Comparison of ENCODE assay signal across 8 mouse cellular contexts in the genomic region with DNA sequence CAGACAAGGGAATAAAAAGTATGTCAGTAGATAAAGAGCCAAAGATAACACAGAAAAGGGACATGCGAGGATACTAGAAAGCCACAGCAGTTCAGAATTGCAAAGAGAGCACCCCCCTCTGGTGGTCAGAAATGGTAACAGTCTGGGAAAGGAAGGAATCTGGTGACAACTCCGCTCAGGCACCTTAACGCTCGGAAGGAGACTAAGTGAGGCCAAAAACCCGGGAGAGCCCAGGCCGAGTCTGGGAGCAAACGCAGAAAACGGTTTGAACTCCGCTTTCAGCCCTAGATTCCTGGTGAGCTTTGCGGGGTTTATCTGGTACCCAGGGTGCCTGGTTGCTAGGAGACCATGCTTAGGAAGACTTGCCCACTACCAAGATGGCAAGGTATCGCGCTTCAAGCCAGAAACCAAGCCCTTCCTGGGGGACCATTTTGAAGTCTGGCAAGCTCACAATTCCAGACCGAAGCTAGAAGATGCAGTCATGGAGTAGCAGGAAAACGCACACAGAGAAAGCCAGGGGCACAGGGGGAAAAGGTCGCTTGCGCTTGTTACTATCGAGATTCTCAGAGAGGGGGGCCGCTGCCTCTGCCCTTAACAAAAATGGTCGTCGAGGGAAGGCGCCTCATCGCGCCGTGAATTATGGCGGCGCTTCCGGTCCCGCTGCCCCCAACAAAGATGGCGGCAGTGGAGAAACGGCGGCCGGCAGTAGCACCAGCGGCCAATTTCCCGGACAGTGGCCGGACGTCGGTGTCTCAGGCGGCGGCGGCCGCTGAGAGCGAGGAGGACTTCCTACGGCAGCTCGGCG. TPM values are rescaled to one million over a fixed set of nuclear protein-coding genes. Genes with fewer than 3 reads are reported as not detected.
DNase-seq lines count a peak whose midpoint lies in the region; ATAC-seq and TF ChIP-seq lines count a peak whose summit lies in the region.

Gene Tpgs1 (plus strand): TSS at position 599 of the 805 bp plus-strand sequence.

- in situ Hi-C loops in ES-E14 (cut with MboI; ENCODE audit: low sequenced_read_pairs in 2 of 2, unreplicated experiment in 2 of 2) = no loop called here

- intact Hi-C loops in heart, postnatal 36 days (cut with DNase I) = loop anchor here (1.0 kb wide), 1 partner anchor 74 kb away; no protein-coding TSS in a partner anchor

- peak within 1 kb of the TSS; percentile 90 for H3K9ac ChIP-seq in ES-E14 (ENCODE audit: insufficient read depth, low read depth, low read length, poor library complexity, severe bottlenecking)
- peak within 1 kb of the TSS; percentile 89 for H3K9ac ChIP-seq in forebrain, embryonic 16.5 days (replicated peaks; ENCODE audit: low read depth, low read length)
- peak within 1 kb of the TSS; percentile 78 for H3K9ac ChIP-seq in lung, embryonic 14.5 days

- H3K9me3 ChIP-seq in ES-E14 (ENCODE audit: control insufficient read depth, insufficient read depth, low read depth, low read length) = no peaks in the 10 kb centered on the region
- no peaks in the 10 kb centered on the region for H3K9me3 ChIP-seq in forebrain, embryonic 16.5 days (ENCODE audit: control insufficient read depth, low read length)
- no peaks in the 10 kb centered on the region for H3K9me3 ChIP-seq in lung, embryonic 14.5 days (ENCODE audit: low read depth, low read length)

- H3K4me1 ChIP-seq in ES-E14 (ENCODE audit: control insufficient read depth in 2 of 2, insufficient read depth in 2 of 2, low read length in 2 of 2, poor library complexity in 1 of 2) = peaks cover 5 to 25% of the 10 kb centered on the region in 2 experiments; a peak in 3 of 4 replicates
- peaks cover 19% of the 10 kb centered on the region for H3K4me1 ChIP-seq in forebrain, embryonic 16.5 days (replicated peaks; ENCODE audit: control insufficient read depth, insufficient read depth, low read length)
- peaks cover 9% of the 10 kb centered on the region for H3K4me1 ChIP-seq in lung, embryonic 14.5 days (ENCODE audit: insufficient read depth)
- peaks cover 24% of the 10 kb centered on the region for H3K4me1 ChIP-seq in olfactory bulb, adult 2 months (ENCODE audit: control insufficient read depth, insufficient read depth, low read length)
- peaks cover 9% of the 10 kb centered on the region for H3K4me1 ChIP-seq in thymus, adult 2 months (replicated peaks; ENCODE audit: control insufficient read depth, insufficient read depth, low read length)

- peak within 1 kb of the TSS; percentile 85 for H3K4me2 ChIP-seq in forebrain, embryonic 16.5 days (ENCODE audit: low read length)
- peak within 1 kb of the TSS; percentile 96 for H3K4me2 ChIP-seq in lung, embryonic 14.5 days

- peak; percentile 88 for DNase-seq in ES-E14 (ENCODE audit: low read depth, low spot score)
- peak; percentile 91 for DNase-seq in cerebellum, adult 11-12 months
- DNase-seq in heart, postnatal 36 days = peak; percentile 90 to 95
- peak; percentile 91 to 93 for DNase-seq in layer of hippocampus, adult 2 months (ENCODE audit: low spot score in 2 of 2)
- peak; percentile 95 for DNase-seq in lung, embryonic 14.5 days
- DNase-seq in thymus, adult 2 months = peak; percentile 89

- peak; percentile 87 for ATAC-seq in forebrain, embryonic 16.5 days
- peak; percentile 82 for ATAC-seq in lung, embryonic 14.5 days (ENCODE audit: insufficient read depth)

- H3K27ac ChIP-seq in ES-E14 (ENCODE audit: insufficient read depth, low read depth, low read length, poor library complexity, severe bottlenecking) = peak within 1 kb of the TSS; percentile 85
- peak within 1 kb of the TSS; percentile 96 for H3K27ac ChIP-seq in forebrain, embryonic 16.5 days (ENCODE audit: low read length)
- peak within 1 kb of the TSS; percentile 96 for H3K27ac ChIP-seq in layer of hippocampus, adult 2 months
- H3K27ac ChIP-seq in lung, embryonic 14.5 days (ENCODE audit: low read depth) = peak within 1 kb of the TSS; percentile 93
- H3K27ac ChIP-seq in olfactory bulb, adult 2 months (ENCODE audit: insufficient read depth, low read depth, low read length) = peak within 1 kb of the TSS; percentile 100
- peak within 1 kb of the TSS; percentile 37; the same call in 1 of the 2 replicates for H3K27ac ChIP-seq in thymus, adult 2 months (ENCODE audit: control insufficient read depth, insufficient read depth, low read length)

- H3K4me3 ChIP-seq in ES-E14 (ENCODE audit: insufficient read depth in 1 of 2, low read depth in 1 of 2, low read length in 2 of 2, poor library complexity in 1 of 2, severe bottlenecking in 1 of 2) = peak within 1 kb of the TSS; percentile 79 to 82
- H3K4me3 ChIP-seq in forebrain, embryonic 16.5 days (replicated peaks; ENCODE audit: low read length) = peak within 1 kb of the TSS; percentile 85
- H3K4me3 ChIP-seq in layer of hippocampus, adult 2 months = peak within 1 kb of the TSS; percentile 90
- H3K4me3 ChIP-seq in lung, embryonic 14.5 days (ENCODE audit: low read depth, low read length) = peak within 1 kb of the TSS; percentile 97
- peak within 1 kb of the TSS; percentile 65 for H3K4me3 ChIP-seq in olfactory bulb, adult 2 months (ENCODE audit: insufficient read depth, low read depth, low read length)
- peak within 1 kb of the TSS; percentile 76 for H3K4me3 ChIP-seq in thymus, adult 2 months (ENCODE audit: control insufficient read depth, insufficient read depth, low read length)

- no peaks in the 10 kb centered on the region for H3K27me3 ChIP-seq in forebrain, embryonic 16.5 days (replicated peaks; ENCODE audit: control insufficient read depth, insufficient read depth, low read length)
- no peaks in the 10 kb centered on the region for H3K27me3 ChIP-seq in lung, embryonic 14.5 days (ENCODE audit: insufficient read depth, low read length)
- no peaks in the 10 kb centered on the region for H3K27me3 ChIP-seq in thymus, adult 2 months (ENCODE audit: control insufficient read depth, insufficient read depth, low read length)

- no peak for TF ChIP-seq POLR2A in olfactory bulb, adult 2 months (IDR thresholded peaks at IDR 0.05; ENCODE audit: insufficient read depth, low read depth, low read length)
- peak; percentile 50; the same call in 1 of the 2 replicates for TF ChIP-seq POLR2A in thymus, adult 2 months (IDR thresholded peaks at IDR 0.05; ENCODE audit: control insufficient read depth, extremely low read depth, insufficient read depth, low read length, poor library complexity)

- peak; percentile 97 for TF ChIP-seq CTCF in layer of hippocampus, adult 2 months (conservative IDR thresholded peaks at IDR 0.05)
- peak; percentile 88 for TF ChIP-seq CTCF in lung, embryonic 14.5 days (IDR thresholded peaks at IDR 0.05; ENCODE audit: low read depth)
- peak; percentile 81 for TF ChIP-seq CTCF in olfactory bulb, adult 2 months (IDR thresholded peaks at IDR 0.05; ENCODE audit: insufficient read depth, low read depth, low read length)
- peak; percentile 80; the same call in 1 of the 2 replicates for TF ChIP-seq CTCF in thymus, adult 2 months (IDR thresholded peaks at IDR 0.05; ENCODE audit: borderline replicate concordance, control insufficient read depth, extremely low read depth, insufficient read depth, low read length, poor library complexity)

- no peaks in the 10 kb centered on the region for H3K36me3 ChIP-seq in ES-E14 (ENCODE audit: control insufficient read depth, insufficient read depth, low read length, poor library complexity, severe bottlenecking)
- no peaks in the 10 kb centered on the region for H3K36me3 ChIP-seq in forebrain, embryonic 16.5 days (ENCODE audit: control insufficient read depth, insufficient read depth)
- no peaks in the 10 kb centered on the region for H3K36me3 ChIP-seq in lung, embryonic 14.5 days (ENCODE audit: insufficient read depth)
- H3K36me3 ChIP-seq in thymus, adult 2 months (ENCODE audit: control insufficient read depth, insufficient read depth, low read length) = no peaks in the 10 kb centered on the region

- under 1% methylated on average over 45 of the region's 45 CpGs for WGBS in forebrain, embryonic 16.5 days
- under 1% methylated on average over 45 of the region's 45 CpGs for WGBS in lung, embryonic 14.5 days
- WGBS in olfactory bulb, adult 2 months = 0% methylated on average over 45 of the region's 45 CpGs
- under 1% methylated on average over 45 of the region's 45 CpGs for WGBS in thymus, adult 2 months

TF ChIP-seq in ES-E14, 5 proteins besides CTCF, POLR2A, EP300 and RAD21:
- TF ChIP-seq HCFC1 (IDR thresholded peaks at IDR 0.05; ENCODE audit: borderline replicate concordance, insufficient read depth, low read length) (peak; percentile 90), ZC3H11A (IDR thresholded peaks at IDR 0.05; ENCODE audit: borderline replicate concordance, low read depth, low read length) (peak; percentile 29; the same call in 1 of the 2 replicates), MAFK (IDR thresholded peaks at IDR 0.05; ENCODE audit: insufficient read depth, low read depth, low read length) (no peak), ZNF384 (IDR thresholded peaks at IDR 0.05; ENCODE audit: low read depth, low read length) (no peak), CHD2 (IDR thresholded peaks at IDR 0.05; ENCODE audit: low read depth, low read length) (no peak)

RNA-seq across cellular contexts. Expression of gene Tpgs1, which starts in this region (rescaled TPM):
- 29.9 and 46.7 TPM in 2 replicates for total RNA-seq in ES-E14 (2012; rRNA removed)
- 75.9 and 76.6 TPM in 2 replicates for polyA plus RNA-seq in forebrain, embryonic 16.5 days (2015; fragmentation: Nextera tagmentation; extraction: Ambion mirVana)
- 10 to 100 TPM; 18.1 to 19.9 TPM for total RNA-seq in heart, postnatal 36 days (2021)
- 10 to 100 TPM; 67.8 to 73.5 TPM for total RNA-seq in layer of hippocampus, adult 2 months (2021)
- 56.4 and 62.4 TPM in 2 replicates for polyA plus RNA-seq in lung, embryonic 14.5 days (2014; fragmentation: Nextera tagmentation; extraction: Ambion mirVana)
- not detected in 2 replicates for polyA plus RNA-seq in olfactory bulb, adult 2 months (2012; ENCODE audit: insufficient read depth, insufficient read length, low replicate concordance, missing spikeins)
- polyA plus RNA-seq in thymus, adult 2 months (2012; rRNA removed) = 92.1 and 92.3 TPM in 2 replicates

Comparison
In these comparisons a context has a peak if more than half of its experiments do, and no peak if none do; other contexts are left out.
1. Peak in every context shown above with its lines: DNase-seq, ATAC-seq, H3K4me3 ChIP-seq and H3K27ac ChIP-seq.
2. RNA of gene Tpgs1 (polyA plus RNA-seq): 92.1 to 92.3 TPM in thymus, adult 2 months, 75.9 to 76.6 TPM in forebrain, embryonic 16.5 days and 56.4 to 62.4 TPM in lung, embryonic 14.5 days; not detected in olfactory bulb, adult 2 months; every median in the first group is over 10 times any median in the second.
3. H3K27ac ChIP-seq: peak in every context shown above with its lines; median percentile 100 in olfactory bulb, adult 2 months; 96 in forebrain, embryonic 16.5 days; 96 in layer of hippocampus, adult 2 months; 93 in lung, embryonic 14.5 days; 85 in ES-E14; 37 in thymus, adult 2 months.